Mouse (Mus musculus) left cerebral cortex, postnatal 10 days (tissue): ENCODE results near the gene Cirbp. TPM values are rescaled to one million over a fixed set of nuclear protein-coding genes. Genes with fewer than 3 reads are reported as not detected.

Experiments
- DNase-seq, 2 experiments: peaks; one replicate each; pipeline ENCODE4 v3.0.0; 2021 to 2022; ENCODE audit warnings: low spot score in 2 of 2, mixed read lengths in 1 of 2; ENCODE audit errors: extremely low spot score in 1 of 2
- intact Hi-C: fragments of 180-260 bp; cut with DNase I; formaldehyde crosslinking; loops from one replicate; pipeline ENCODE4 v1.15.1; 2025
- total RNA-seq, 2 experiments: library from RNA; stranded (reverse); gene quantifications; 2 replicates each; pipeline ENCODE4 v1.2.3; 2021

The Cirbp gene
- total RNA-seq, 2 experiments from 2014 or later = 138 to 151 TPM

DNA sequence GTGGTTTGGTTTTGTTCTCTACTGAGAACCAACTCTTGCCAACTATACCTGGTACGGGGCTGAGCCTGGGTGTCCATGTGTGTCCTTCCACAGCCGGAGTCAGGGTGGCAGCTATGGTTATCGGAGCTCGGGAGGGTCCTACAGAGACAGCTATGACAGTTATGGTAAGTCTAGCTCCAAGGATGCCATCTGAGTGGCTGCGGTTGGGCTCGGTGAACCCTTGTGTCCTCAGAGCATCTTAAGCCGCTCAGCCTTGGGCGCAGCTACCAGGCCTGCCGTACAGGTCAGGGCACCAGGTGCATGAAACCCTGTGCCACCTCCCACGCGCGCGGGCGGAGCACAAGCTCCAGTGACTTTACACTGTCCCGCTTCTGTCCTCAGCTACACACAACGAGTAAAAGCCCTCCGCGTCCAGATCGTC, 4.8 kb downstream of the Cirbp start:
- DNase-seq = peak in 1 of 2 experiments; percentile 54
- intact Hi-C loops = no loop called here

DNA sequence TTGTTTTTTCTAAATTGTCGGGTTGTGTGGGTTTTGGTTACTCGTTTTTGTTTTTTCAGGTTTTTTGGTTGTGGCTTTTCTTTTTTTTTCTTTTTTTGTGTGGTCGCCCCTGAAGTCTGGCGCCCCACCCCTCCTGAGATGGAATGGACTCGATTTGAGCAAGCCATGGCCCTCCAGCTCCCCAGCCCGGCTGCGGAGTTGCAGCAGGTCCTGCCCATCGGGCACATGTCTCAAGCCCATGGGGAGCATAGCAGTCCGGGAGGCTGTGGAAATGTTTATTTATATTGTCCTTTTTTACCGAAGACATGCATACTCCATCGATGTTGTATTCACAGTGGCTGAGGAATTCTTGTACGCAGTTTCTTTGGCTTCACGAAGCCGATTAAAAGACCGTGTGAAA, 5.5 kb downstream of the Cirbp start:
- intact Hi-C loops = no loop called here
- DNase-seq = no peak

DNA sequence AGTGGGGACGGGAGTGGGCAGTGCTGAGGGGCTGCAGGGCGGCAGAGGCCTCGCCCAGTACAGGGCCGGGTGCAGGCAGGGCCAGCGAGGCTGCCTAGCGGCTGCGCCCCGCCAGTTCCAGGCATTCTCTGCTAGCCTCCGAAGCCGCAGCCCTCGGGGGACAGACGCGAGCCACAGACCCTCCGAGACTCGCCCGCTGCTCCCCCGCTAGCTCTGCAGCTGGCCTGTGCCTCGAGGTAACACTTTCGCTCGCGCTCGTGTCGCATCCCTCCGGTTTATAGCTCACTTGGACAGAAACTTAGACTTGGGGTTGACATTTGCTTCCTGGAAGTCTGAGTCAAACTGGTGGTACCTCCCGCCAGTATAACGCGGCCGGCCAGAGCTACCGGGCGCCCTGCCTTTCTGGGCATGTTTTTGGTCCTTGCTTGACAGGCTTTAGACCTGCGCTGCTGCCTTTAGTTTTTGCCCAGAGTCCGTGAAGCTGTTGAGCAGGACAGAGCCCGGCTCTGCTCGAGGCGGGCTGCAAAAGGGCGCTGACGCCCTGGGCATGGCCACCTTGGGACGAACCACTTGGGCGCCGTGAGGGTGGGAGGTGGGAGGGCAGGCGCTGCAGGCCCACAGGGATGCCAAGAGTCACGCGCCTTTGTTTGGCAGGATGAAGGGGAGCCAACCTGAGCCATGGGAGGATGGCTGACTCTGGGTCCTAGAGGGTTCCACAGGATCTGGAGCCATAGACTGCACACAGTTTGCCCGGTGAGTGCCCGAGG, 6.2 kb downstream of the Cirbp start:
- intact Hi-C loops = no loop called here
- peak in 1 of 2 experiments; percentile 61 for DNase-seq

DNA sequence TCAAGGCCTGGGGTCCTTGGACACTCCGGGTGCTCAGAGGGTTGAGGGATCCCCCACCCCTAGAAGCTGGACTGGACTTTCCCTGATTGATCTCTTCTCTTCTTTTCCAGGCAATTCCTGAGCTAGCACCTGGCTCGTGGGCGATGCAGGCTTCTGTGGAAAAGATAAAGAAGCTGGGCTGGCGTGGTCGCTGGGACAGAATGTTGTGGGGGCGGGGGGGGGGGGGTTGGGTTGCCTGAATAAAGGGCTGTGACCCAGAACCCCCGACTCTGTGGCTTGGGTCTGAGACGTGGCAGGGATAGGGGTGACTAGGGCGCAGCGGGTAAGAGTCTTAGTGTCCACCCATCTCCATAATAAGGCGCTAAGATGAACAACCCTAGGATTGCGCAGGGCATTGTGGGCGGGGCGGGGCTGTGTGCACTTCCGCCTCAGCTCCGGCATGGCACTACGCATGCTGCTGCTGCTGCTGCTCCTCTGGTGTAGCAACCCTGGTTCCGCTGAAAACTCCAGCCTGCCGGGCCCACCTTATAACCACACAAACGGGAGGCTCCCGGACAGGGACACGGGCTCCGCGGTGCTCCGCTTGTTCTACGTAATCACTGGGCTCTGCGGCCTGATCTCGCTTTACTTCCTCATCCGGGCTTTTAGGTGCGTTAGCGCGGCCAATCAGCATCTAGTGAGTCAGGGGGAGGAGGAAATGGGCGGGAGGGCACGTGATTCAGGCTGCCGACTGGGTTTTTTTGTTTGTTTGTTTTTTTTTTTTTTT, 6.9 kb downstream of the Cirbp start, which contains the start of gene 1600002K03Rik:
Gene 1600002K03Rik (plus strand): TSS at position 418 of the 766 bp plus-strand sequence.
- intact Hi-C loops = no loop called here
- DNase-seq = peak; percentile 88 to 92

DNA sequence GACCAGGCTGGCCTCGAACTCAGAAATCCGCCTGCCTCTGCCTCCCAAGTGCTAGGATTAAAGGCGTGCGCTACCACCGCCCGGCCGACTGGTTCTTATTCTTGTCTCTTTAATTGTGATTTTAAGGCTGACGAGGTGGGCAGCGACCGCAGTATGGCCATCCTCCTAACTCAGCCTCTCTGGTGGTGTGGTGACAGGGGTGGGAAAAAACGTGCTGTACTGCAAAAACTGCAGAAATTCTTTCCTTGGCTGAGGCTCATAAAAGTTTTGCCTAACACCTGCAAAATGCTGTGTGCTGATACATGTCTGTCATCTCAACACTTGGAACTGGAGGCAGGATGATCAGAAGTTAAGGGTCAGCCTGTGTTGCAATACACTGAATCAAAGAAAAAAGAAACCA, 7.6 kb downstream of the Cirbp start:
- intact Hi-C loops = no loop called here
- no peak for DNase-seq

DNA sequence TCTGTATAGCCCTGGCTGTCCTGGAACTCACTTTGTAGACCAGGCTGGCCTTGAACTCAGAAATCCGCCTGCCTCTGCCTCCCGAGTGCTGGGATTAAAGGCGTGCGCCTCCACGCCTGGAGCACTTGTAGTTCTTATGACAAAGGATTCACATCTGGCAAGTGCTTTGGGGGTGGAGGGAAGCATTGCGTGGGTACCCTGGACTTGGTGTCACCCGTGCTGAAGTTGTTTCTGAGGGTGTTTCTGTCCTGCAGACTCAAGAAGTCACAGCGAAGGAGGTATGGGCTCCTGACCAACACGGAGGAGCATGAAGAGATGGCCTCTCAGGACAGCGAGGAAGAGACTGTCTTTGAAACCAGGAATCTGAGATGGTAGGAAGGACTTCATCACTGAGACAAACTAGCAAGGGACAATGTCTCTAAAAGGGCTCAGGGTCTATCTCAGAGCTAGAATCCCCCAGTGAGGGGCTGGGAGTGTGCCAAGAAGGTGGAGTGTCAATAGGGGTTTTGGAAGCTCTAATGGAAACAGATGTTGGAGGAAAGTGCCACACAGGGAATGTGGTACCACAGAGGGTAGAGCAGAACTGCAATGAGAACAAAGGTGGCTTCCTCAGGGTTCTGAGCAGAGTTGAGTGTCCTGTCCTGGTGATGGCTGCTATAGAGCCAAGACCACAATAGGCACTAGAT, 8.3 kb downstream of the Cirbp start:
- intact Hi-C loops = loop anchor here (2.0 kb wide), 1 partner anchor 75 kb away; the partner anchor contains the start of gene Ndufs7
- DNase-seq = peak in 1 of 2 experiments; percentile 39

DNA sequence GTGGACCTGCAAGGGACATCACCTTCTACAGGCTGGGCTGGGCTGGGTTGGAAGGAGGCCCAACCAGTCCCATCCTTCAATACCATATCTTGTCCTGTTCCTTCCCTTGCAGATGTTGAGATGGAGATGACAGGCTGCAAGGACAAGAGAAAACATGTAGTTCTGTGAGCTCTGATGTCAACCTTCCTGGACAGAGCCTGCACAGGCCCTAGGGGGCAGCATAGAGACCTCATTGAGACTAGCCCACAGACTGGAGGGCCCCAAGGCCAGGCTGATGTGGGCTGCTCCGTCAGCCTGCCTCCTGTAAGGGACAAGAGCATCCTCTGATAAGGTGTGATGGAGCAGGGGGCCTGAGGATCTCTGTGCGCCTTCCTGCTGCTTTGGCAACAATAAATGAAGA, 8.9 kb downstream of the Cirbp start:
- intact Hi-C loops = loop anchor here (2.0 kb wide), 1 partner anchor 74 kb away; the partner anchor contains the start of gene Ndufs7
- DNase-seq = peak in 1 of 2 experiments; percentile 53

DNA sequence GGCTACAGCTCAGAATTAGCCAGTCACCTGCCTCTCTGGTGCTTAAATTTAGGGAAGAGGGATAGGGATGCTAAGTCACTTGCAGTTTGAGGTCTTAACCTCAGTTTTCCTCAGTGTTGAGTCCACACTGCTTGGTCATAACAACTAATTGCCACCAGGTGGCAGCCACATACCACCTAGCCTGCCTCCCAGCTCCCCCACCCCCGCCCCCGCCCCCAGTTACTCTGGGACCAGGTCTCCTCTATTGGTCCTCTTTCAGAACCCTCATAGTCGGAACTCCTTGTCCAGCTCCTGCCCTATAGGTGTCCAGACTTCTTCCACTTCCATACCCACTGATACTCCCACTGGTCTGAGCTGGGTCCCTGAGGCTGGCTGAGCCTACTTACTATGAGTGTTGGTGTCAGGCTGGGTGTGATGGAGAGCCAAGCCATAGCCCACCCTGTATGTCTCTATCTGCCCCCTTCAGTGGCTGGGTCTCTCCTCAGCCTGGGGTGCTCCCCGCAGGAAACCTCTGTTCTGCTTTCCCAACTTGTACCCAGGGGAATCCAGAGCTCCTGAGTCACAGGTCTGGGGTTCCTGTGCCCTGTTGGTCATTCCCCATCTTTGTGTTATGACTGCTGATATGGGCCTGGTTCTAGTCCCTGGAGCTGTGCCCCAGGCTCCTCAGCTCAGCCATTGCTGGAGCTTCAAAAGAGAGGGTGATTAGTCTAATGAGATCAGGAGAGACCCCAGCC, 9.9 kb downstream of the Cirbp start:
- intact Hi-C loops = loop anchor here (2.0 kb wide), 1 partner anchor 73 kb away; the partner anchor contains the start of gene Ndufs7
- DNase-seq = peak in 1 of 2 experiments; percentile 34

DNA sequence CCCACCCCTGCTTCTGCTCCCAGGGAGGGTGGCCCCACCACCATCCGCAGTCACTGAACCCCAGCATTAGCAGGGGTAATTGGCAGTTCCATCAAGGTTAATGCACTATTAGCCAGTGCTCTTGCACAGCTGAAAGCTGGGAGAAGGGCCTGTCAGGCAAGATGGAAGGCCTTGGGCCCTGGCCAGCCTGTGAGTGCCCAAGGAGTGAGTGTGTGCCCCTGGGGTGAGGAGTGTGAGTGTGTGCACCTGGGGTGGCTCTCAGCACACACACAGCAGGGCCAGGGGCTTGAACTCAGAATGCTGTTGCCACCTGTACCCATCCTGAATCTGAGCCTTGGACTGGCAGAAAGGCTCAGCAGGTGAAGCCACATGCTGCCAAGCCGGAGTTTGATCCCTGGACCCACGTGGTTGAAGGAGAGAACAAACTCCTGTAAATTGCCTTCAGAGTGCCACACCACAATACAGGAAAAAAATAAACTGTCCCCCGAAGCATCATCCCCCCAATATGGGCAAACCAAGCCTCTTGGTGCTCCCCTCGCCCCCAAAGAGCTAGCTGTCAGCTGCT, 10.6 kb downstream of the Cirbp start:
- no peak for DNase-seq
- intact Hi-C loops = no loop called here

DNA sequence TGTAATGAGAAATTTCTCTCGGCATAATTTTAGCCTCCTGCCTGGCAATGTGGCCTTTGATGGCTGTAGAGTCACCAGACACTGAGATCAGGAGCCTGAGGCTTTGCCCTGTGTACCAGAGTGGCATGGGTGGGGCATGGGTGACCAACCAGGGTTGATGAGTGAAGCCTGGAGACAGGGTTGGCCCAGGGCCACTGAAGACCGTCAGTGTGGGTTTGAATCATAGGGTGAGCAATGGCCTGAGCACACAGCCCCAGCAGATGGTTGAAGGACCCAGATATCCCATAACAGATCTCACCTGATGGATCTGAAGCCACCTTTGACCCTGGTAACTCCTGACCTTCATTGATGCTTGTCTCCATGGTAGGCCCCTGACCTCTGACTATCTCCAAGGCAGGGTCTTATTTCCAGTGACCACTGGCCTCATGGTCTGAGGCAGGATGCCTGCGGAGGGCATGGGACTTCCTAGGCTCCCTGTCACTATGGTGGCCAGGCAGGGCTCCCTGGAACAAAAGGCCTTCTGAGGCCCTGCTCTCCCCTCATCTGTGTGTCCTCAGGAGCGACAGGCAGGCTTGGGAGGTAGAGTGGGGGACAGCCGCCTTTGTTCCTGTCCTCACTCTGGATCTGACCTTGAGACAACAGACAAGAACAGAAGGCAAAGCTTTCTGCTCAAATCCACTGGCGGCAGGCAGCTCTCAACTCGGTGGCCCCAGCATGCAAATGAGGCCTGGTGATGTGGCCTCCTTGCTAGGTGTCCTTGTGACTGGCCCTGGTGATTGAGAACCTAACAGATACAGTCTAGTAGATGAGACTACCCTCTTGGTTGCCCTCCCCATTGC, 11.9 kb downstream of the Cirbp start:
- peak in 1 of 2 experiments; percentile 33 for DNase-seq
- intact Hi-C loops = no loop called here

DNA sequence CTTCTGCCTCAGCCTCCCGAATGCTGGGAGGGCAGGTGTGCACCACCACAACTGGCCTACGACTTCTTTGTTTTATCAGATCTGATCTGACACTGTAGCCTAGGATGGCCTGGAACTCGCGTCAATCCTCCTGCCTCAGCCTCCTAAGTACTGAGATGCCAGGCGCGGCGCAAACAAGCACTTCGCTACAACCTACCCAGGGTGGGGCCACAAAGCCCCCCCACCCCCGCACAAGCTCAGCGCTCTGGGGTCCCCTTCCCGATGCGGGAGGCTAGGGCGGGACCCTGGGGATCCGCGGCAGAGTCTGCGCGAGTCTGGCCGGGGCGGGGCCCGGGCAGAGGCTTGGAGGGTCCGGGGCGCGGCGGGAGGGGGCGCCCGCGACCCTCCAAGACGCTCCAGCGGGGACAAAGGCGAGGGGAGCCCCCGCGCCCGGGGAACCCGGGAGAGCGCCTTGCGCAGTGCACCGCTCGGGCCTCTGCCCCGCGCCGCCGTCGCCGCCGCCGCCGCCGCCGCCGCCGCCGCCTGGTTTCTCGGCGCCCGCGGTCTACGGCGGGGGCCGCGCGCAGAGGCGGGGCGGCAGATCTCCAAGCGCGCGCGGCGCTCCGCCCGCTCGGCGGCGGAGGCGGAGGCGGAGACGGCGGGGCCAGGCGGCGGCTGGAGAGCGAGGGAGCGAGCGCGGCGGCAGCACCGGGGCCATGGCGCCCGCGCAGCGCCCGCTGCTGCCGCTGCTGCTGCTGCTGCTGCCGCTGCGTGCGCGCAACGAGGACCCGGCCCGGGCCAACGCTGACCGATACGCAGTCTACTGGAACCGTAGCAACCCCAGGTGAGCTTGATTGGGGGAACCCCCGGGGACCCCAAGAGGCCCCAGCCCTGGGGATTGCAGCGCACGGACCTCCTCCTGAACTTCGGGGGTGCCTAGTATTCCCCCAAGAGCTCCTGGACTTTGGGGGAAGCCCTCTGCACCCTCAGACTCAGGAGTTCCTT, 13.6 kb downstream of the Cirbp start, which contains the start of gene Efna2:
Gene Efna2 (plus strand): TSS at position 415 of the 984 bp plus-strand sequence.
- peak in 1 of 2 experiments; percentile 65 for DNase-seq
- intact Hi-C loops = loop anchor here (1.0 kb wide), 1 partner anchor 66 kb away; no protein-coding TSS in a partner anchor

DNA sequence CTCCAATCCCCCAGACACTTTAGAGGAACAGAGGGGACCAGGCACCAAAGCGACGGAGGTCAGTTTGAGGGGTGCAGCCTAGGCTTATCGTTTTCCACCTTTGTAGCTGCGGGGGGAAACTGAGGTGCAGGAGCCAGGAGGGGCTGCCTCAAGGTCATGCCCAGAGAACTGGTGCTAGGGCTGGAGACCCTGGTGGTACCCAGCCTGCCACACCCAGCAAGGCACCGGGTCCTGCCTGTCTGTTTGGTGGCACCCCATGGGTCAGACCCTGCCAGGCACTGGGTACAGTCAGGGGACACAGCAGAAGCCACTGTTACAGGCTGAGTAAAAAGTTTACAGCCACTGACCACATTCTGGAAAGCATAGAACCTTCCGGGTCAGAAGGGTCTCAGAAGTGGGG, 14.5 kb downstream of the Cirbp start:
- intact Hi-C loops = no loop called here
- no peak for DNase-seq

DNA sequence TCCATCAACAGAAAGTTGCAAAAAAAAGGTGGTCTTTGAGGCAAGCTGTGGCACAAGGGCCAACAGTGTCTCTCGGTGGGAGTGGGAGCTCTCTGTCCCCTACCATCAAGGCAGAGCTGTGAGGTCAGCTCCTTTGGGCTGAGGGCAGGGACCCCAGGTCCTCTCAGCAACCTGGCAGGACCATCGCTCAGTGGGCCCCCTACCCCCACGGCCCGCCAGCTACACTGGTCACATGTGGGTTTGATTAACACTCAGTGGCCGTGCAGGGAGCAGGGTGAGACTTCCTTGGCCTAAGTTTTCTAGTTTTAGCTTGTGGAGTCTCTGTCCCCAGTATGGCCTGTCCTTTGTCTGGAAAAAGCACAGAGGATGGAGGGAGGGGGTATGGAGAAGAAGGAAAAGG, 15.0 kb downstream of the Cirbp start:
- DNase-seq = no peak
- intact Hi-C loops = no loop called here

DNA sequence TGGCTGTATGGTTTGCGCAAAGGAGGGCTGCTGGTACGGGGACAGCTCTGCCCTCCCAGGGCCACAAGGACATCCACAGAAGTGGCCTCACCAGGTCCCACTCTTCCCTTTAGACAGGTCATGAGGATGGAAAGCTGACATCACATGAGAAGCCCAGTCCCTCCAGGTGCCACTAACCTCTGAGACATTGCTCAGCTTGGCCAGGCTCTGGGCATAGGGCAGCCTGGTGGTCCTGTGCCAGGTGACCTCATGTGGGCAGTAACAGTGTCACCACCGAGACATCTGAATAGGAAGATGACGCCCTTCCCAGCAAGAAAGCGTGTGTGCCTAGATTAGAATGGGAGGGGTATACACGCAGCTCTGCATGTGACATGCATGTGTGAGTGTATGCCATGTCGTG, 16.8 kb downstream of the Cirbp start:
- no peak for DNase-seq
- intact Hi-C loops = no loop called here

DNA sequence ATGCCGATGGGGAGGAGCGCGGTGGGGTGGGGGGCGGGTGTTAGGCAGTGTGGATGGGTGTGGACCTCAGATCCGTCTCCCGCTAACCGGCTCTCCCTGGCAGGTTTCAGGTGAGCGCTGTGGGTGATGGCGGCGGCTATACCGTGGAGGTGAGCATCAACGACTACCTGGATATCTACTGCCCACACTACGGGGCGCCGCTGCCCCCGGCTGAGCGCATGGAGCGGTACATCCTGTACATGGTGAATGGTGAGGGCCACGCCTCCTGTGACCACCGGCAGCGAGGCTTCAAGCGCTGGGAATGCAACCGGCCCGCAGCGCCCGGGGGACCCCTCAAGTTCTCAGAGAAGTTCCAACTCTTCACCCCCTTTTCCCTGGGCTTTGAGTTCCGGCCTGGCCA, 20.9 kb downstream of the Cirbp start:
- no peak for DNase-seq

DNA sequence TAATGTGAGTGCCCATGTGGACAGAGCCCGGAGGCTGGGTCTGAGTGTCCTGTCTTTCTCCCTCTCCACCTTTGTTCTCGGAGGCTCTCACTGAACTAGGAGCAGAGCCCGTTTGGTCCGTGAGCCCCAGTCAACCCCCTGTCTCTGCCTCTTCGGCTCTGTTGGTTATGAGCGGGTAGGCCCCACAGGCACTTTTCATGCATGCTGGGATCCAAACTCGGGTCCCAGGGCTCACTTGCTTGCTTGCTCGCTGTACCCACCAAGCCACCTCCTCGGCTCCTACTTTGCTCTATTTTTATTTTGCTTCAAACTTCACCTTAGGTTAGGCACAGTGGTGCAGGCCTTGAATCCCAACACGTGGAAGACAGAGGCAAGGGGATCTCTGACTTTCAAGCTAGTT, 22.0 kb downstream of the Cirbp start:
- intact Hi-C loops = no loop called here
- DNase-seq = no peak

More for the DNA sequence above, 20.9 kb downstream of the Cirbp start:
- intact Hi-C loops = no loop called here
